Mouse (Mus musculus) right cerebral cortex, postnatal 4 days (tissue): ENCODE measurements around the gene Cox14.
"Not testable (repeated sequence)": the region's sequence is repeated elsewhere in the genome, so short reads cannot be mapped to it uniquely, and the experiment has no call there.

Experiments
- DNase-seq: peaks from one replicate; pipeline ENCODE4 v3.0.0-alpha.2; 2022

Cox14 gene

DNA sequence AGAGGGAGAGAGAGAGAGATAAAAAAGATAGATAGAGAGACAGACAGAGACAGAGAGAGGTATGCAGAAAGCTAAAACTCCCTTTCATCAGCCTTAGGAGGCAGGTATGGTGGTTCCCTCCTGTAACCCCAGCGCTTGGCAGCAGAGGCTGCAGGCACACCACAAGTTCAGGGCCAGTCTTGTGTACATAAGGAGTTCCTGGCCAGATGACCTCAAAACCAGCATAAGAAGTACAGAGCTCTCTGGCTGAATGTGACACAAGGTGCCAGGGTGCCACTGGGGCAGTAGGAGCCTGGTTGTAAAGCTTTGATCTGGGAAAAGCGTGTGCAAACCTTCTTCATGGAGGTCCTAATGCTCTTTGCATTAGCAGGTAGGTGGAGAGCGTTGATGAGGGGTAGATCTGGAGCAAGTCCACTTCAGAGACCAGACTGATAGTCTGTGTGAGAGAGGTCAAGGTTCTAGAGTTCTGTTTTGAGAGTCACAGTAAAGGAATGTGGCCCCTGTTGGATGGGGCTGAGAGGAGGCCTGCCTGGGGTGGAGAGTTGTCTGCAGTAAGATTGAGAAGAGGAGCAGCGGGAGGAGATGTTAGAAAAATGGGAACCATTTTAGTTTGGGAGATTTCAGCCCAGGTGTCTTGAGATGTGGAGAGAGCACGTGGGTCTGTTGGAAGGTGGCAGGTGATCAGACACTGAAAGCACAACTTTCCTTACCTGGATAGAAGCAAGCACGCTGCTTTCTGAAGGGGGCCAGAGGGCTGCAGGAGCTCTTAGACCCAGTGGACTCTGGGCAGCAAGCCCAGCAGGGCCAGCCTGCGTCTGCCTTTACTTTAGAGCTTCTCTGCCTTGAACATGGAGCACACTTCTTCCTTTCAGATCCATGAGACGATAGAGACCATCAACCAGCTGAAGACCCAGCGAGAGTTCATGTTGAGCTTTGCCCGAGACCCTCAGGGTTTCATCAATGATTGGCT lies 14.9 kb upstream of the Cox14 start:
- DNase-seq = no peak

DNA sequence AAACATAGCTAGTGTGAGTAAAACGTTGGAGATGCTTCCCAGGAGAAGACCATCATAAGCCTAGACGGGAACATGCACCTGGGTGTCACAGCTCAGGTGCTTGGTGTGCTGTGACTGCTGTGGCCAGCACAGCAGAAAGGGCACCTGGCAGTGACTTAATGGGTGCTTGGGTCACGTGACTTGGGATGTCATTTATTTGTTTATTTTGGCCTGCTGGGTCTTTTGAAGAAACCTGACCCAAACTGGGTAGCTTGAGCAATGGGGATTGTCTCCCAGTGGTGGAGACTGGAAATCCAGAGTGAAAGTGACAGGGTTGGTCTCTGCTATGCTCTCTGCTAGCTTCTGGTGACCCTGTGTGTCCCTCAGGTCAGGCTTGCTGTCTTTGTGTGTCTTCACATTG lies 13.9 kb upstream of the Cox14 start:
- DNase-seq = no peak

DNA sequence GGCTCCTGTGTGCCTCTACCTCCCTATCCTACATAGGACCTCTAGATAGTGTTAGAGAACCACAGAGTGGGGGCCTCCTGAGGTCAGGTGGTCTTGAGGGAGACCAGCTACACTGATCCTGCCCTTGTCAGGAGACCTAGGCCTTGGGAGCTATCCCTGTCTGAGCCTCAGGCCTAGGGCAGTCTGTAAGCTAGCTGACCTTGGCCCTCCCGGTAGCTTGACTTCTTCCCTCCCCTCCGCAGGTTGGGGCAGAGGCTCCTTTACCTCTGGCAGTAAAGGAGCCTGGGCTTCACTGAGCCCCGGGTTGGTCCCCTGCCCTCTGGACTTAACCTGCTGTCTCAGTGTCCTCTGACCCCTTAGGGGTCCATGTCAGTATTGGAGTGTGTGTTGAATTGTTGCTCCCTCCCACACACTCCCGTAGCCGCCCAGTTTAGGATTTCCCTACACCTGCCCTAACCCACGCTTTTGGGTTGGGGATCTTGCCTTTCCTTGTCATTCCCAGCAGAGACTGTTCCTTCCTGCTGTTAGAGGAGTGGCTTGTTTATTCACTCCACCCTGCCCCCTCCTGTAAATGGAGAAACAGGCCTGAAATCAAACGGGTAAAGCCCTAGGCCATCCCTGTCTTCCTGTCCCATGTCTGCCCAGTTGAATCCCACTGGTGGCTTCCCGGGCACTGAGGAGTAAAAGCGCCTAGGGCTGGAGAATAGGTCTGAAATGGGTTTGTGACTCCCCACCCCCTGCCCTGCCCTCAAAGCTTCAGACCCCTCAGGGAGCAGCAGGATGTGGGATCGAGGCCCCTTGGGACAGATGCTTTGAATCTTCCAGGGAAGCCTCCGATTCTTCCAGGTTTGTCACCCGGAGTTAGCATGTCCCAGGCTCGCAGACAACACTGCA lies 12.5 kb upstream of the Cox14 start:
- no peak for DNase-seq

DNA sequence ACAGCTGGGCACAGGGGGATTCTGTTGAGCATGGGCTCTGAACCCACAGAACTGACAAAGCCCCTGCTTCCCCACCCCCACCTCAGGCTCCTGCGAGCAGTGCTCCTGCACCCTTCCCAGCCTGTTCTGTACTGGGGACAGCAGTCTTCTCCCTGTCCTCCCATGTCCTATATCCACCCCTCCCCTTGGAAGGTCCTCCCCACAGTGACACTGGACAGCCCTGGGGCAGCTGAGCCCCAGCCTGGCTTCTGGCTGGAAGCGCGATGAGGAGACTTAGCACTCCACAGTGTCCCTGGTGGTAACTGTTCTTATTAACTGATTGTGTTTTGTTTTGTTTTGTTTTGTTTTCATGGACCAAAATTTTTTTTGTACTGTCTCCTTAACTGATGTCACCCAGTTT lies 11.8 kb upstream of the Cox14 start:
- no peak for DNase-seq

DNA sequence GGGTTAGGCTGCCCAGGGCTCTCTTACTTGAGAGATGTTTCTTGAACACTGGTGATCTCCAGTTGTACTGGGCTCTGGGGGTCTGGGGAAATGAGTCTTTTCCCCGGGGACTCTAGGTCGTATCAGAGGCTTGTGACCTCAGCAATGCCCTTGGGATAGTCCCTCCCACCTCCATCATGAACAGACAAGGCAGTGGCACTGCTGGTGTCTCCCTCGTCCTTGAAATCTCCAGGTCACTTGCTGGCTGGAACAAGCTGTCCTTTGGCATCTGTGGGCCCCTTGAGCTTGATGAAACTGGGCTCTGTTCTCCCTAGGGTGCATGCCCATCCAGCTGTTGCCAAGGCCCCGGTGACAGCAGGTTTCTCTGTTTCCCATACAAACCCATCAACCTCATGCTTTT lies 11.2 kb upstream of the Cox14 start:
- no peak for DNase-seq

DNA sequence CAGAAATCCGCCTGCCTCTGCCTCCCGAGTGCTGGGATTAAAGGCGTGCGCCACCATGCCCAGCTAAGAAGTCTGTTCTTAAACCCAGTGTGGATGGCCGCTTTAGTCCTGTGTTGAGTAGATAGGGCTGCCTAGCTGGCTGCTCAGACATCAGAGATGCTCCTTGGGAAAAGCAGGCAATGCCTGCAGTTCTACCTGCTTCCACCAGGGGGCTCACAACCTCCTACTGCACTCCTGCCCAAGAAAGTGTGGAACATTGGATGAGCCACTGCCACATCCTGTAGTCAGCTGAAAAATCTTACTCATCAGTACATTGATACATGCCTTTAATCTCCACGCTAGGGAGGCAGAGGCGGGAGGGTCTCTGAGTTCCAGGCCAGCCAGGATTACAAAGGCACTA lies 10.6 kb upstream of the Cox14 start:
- DNase-seq = peak; percentile 63

DNA sequence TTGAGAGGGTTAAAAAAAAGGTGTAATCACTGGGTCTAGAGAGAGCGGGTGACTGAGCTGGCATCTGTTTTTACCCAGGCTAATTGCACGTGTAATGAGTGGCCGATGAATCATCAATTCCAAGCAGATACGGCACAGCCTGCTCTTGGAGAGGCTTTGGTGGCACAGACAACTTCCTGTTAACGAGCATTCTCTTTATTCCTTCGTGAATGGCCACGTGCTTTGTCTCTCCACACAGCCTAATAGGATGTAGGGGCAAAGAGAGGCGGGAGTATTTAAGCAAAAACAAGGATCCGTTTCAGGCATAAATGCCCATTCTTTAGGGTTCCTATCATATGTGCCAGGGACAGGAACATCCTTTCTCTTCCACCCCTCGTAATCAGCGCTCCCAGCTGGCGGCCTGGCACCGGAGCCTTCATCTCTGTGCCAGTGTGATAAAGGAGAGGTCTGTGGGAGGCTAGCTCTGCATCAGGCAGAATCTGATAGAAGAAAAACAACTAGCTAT lies 10.0 kb upstream of the Cox14 start:
- DNase-seq = peak; percentile 59

DNA sequence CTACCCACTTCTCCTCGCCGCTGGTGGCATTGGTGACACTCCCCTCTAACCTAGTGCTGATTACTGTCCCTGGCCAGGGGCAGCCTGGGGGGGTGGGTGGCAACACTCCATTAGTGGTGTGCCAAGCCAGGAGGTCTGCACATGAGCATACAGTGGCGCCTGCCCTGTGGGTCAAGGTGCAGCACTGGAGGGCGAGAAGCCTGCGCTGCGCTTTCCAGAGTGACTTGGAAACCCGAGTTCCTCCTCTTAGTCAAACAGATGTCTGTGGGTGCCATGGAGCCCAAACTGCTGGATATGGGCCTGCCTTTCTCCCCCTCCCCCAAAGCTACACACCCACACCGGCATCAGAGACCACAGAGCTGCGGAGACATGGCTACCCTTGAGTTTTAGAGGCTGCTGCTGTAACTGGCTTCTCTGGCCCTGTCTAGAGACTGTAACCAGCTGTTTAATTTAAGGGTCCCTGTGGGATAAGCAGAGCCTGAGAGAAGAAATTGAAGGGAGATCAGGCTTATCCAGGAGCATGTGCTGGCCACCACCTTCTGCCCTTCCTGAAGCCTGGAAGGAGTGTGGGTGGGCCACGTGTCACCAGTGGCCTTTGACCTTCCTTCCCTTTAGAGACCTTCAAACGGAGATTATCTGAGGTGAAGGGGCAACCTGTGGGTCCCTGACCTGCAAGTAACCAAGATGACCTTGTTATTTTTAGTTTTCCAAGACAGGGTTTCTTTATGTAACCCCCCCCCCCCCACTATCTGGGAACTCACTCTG lies 9.3 kb upstream of the Cox14 start:
- DNase-seq = no peak

DNA sequence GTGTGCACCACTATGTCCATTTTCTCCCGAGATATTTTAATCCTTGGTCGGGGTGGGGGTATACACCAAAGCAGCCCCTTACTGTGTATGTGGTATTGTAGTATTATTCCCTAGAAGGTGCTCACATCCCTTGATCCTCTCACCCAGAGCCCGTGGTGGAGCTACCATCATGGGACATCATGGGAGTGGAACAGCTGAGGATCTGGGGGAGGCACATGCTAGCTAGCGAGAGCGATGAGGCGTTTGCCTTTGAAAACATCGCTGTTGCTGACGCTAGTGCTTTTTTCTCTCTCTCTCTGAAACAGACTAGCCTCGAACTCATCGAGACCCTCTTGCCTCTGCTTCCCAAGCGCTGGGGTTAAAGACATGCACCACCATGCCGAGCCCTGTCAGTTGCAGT lies 8.6 kb upstream of the Cox14 start:
- DNase-seq = no peak

DNA sequence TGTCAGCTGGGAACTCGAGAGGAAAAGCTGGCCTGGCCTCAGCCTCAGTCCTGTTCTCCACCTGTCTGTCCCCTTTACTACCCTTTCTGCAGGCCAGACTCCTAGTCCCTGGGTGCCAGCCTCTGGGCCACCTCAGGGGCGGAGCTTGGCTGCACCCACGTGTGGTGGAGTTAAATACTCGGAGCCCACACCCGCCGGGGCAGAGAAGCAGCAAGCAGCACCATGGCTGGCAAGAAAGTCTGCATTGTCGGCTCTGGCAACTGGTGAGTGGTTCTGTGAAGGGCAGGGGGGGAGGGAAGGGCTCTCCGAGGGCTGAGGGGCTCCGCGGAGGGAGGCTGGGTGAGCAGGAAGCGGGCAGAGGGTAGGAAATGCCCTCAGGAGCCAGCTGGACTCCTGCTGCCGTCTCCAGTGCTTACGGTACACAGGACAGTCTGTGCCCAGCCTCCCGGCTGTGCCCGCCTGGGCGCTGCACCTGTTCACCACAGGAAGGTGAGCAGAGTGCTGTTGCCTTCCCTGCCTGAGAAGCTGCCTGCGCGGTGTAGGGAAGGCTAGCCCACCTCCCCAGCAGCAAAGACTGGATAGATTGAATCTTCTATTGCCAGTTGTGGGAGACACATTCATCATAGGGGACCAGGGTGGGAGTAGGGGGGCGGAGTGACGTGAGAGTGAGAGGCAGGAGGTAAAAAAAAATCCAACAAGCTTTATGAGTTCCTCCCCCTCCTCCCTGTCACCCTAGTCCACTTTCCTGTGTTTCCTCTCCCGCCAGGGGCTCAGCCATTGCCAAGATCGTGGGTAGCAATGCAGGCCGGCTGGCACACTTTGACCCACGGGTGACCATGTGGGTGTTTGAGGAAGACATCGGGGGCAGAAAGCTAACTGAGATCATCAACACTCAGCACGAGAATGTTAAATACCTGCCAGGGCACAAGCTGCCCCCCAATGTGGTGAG lies 7.8 kb upstream of the Cox14 start, which contains the start of gene Gpd1:
Gene Gpd1, plus strand, starts transcription at position 130 of the 949 bp plus-strand sequence.
- DNase-seq = no peak

DNA sequence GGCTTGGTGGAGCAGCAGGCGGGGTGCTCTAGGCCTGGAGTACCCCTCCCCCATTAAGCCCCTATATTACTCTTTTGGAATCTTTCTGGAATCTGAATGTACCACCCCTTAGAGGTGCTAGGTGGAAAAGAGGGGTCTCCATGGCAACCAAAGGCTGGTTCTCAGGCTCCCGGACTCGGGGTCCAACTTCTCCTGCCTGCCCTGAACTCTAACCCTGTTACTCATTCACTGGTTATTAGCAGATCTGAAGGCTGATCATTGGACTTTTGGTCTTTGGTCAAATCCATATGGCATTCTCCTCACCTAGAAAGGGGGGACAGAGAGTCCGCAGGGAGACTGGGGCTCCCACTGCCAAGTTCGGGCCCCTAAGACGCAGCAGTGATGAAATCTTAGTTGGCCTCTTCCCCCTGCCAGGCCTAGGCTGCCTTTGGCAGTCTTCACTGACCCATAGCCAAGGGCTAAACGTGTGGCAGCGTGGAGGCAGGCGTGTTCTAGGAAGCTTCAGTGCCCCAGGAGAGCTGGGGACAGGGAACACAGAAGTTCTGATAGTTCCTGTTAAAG lies 6.9 kb upstream of the Cox14 start:
- no peak for DNase-seq

DNA sequence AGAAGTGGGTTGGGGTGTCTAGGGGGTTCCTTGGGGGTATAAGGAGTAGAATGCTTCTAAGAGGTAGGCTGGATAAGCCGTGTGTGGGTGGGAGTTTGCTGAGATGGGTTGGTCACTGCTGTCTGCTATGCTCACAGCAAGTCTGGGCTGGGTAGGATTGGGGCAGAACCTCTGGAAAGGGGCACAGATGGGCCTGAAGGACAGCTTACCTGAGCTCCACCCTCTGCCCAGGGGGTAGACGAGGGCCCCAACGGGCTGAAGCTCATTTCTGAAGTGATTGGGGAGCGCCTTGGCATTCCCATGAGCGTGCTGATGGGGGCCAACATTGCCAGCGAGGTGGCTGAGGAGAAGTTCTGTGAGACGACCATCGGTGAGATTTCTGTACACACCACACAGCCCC lies 5.6 kb upstream of the Cox14 start:
- no peak for DNase-seq

DNA sequence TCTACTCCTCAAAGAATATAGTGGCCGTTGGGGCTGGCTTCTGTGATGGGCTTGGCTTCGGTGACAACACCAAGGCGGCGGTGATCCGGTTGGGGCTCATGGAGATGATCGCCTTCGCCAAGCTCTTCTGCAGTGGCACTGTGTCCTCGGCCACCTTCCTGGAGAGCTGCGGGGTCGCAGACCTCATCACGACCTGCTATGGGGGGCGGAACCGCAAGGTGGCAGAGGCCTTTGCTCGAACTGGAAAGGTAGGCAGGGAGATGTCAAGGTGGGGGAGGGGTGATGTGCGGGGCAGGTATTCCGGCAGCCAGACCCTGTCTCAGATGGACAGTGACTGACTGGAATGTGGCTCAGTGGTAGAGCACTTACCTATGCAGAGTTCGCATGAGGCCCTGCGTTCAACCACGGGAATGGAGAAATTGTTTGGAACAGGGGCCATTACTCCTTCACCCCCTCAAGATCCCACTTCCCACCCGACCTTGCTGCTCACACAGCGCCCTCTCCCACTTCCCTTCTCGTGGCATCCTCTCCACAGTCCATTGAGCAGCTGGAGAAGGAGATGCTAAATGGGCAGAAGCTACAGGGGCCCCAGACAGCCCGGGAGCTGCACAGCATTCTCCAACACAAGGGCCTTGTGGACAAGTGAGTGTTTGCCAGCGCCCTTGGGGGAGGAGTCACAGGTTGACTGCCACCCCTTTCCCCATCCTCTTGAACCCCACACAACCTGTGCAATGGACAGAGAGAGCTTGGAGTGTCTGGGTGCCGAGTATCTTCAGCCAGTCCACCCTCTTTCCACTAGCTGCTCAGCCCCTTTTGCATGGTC lies 3.3 kb upstream of the Cox14 start:
- DNase-seq = no peak

DNA sequence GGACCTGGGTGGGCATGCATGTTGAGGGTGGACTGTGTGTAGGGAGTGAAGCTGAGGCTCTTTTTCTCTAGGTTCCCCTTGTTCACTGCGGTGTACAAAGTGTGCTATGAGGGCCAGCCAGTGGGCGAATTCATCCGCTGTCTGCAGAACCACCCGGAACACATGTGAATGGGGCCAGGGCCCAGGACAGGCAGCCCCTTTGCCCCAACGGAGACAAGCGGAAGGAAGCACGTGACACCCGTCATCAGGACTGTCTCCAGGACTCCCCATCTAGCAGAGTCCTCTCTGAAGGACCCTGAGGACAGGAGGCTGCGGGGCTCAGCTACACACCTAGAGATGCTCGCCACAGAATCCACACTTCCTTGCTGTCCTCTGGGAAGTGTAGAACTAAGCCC lies 2.3 kb upstream of the Cox14 start:
- DNase-seq = no peak

DNA sequence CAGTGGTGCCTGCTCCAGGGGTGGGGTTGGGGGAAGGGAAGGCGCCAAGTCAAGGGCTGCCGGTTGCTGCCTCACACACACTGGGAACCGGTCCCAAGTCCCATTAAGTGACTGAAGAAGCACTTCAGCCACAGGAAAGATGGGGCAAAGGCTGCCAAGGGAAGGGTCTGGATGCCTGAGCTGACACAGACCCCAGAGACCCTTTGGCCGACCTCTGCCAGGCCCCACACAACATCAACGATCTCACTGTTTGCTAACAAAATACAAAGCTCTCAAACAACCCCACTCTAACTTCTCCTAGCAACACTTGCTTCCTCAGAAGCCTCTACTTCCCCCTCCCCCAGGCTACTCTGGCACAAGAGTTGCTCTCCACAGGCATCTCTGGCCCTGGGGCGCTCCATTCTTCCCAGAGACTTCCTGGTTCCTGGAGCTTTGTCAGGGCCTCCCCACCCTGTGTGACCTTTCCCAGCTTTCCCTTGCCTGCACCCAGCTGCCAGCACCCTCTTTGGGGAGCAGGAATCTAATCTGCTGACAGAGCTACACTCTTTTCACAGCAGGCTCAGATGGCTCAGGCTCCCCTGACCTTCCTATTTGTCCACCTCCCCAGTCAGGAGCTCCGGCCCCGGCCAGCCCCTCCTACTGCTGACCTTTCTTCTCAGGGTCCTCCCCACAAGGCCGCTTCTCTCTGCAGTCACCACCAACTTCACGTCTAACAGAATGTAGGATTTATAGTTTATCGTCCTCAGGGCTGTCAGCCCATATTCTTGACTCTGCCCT lies 1.7 kb upstream of the Cox14 start:
- DNase-seq = no peak

DNA sequence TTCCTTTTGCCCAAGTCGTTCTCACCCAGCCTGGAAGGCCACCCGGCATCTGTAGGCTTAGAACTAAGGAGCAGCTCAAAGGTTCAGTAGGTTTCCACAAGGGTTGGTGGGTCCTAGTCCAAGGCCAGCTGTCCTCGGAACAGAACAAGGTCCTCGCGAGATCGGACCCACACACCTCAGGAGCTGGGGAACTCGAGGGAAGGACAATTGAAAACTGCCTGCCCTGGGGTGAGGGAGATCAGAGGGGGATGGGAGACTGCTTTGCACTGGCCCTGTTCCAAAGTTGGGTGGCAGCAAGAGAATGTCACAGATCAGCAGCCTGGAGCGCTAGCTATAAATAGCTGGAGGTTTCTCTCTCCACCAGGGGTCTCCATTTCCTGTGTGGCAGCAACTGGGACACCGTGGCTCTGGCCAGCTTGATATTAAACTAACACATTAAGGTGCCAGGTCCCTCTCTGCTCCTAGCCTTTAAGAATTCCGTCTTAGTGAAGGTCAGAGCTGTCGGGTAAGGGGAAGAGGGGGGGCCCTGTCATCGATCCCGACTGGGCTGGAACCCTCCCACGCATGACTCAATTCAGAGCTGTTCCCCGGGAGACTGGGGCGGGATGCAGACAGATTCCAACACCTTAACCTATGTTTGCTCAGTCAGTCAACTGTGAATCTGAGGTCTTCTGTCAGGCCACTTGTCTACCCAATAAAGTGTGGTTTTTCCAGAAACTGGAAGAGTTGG lies 961 bp upstream of the Cox14 start:
- DNase-seq = no peak

DNA sequence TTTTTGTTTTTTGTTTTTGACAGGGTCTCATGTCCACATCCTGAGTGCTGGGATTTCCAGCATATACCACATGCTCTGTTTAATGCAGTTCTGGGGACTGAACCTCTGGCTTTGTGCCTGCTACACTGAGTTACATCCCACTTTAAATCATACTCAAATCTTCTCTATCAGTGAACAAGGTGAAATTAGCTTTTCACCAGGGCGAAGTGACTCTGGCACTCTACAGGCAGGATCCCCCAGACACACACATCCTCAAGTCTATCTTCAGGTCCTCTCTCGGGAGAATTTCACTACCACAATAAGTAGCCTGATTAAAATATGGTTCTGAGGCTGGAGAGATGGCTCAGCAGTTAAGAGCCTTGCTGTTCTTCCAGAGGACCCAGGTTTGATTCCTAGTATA lies 1.1 kb downstream of the Cox14 start:
- DNase-seq = no peak

DNA sequence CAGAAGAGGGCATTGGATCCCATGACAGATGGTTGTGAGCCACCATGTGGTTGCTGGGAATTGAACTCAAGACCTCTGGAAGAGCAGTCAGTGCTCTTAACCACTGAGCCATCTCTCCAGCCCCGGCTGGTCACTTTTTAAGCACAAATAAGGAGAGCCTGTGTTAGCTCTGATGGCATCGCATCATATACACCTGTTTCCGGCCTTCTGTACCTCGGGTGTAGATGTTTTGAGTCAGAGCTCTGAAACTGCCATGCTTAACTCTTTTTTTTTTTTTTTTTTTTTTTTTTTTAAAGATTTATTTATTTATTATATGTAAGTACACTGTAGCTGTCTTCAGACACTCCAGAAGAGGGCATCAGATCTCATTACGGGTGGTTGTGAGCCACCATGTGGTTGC lies 1.6 kb downstream of the Cox14 start:
- DNase-seq = not testable (repeated sequence)

DNA sequence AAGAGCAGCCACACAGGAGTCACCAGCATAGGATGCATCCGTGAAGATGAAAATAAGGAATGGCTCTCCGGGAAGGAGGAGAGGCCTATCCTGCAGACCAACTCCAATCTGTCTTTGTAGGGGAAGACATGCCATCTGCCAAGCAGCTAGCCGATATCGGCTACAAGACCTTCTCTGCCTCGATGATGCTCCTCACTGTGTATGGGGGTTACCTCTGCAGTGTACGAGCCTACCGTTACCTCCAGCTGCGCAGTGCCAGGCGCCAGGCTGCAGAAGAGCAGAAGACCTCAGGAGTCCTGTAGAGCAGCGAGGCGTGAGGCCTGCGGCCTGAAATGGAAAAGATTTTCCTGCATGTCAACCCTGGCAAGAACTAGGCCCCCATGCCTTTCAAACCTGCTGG lies 2.1 kb downstream of the Cox14 start:
- DNase-seq = no peak
